Mouse (Mus musculus): Measurements from ENCODE around the gene Rsg1.

DNA sequence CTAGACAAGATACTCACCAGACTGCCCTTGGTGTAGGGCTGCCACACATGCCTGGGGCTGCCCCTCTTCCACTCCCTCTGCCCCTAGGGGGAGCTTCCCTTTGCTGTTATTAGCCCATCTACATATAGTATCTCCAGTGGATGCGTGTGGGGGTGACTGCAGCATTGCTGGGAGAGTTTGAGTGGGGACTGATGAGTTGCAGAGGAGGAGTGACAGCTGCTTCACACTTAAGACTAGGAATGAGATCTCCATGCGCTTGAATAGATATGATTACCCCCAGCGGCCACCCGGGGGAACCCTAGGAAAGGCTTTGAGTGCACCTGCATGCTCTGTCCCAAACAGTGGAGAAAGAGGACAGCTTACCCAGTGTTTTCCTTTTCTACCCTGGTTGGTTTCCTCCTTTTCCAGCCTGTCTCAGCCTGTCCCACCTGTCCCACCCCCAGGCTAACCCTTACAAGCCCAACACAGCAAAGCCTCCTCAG is 9.1 kb upstream of the Rsg1 start:
- TF ChIP-seq CTCF (IDR thresholded peaks at IDR 0.05; ENCODE audit: borderline replicate concordance, insufficient read depth, low read length) (no peak), POLR2A (IDR thresholded peaks at IDR 0.05; ENCODE audit: low read depth, low read length) (no peak)
